Mouse (Mus musculus) olfactory bulb, adult 2 months (tissue): ENCODE measurements at regions not wholly inside any gene's neighbourhood (a gene's known extent, or its start where the extent isn't known, plus 50 kb on each side); places are given as distances from the start of the nearest gene placed in this dataset.

Experiments
- CTCF ChIP-seq: fragments of 200-500 bp; IDR thresholded peaks from 2 replicates; pipeline ENCODE4 v1.5.1; 2012; ENCODE audit warnings: low read depth, mild to moderate bottlenecking, low read length, moderate library complexity; ENCODE audit not compliant: insufficient read depth
- POLR2A ChIP-seq: fragments of 200-500 bp; IDR thresholded peaks from 2 replicates; pipeline ENCODE4 v1.6.1; 2012; ENCODE audit warnings: mild to moderate bottlenecking, low read depth, low read length, moderate library complexity; ENCODE audit not compliant: insufficient read depth

- TF ChIP-seq CTCF (no peak), POLR2A (no peak)
Measured at GRCm38 (mm10) chr17:83914603-83915002, 66.8 kb upstream of the Haao start.
